Mouse (Mus musculus) stomach, embryonic 14.5 days (tissue): Measurements from ENCODE around the gene Vdac1. TPM values are rescaled to one million over a fixed set of nuclear protein-coding genes. Genes with fewer than 3 reads are reported as not detected.

ENCODE experiments used
- ATAC-seq: fragments of 200-750 bp; cut with Nextera tagmentation; 2 replicates; pipeline ENCODE4 v1.8.0; 2017; ENCODE audit warnings: low read depth, moderate TSS enrichment; ENCODE audit not compliant: insufficient number of reproducible peaks, insufficient read depth, low FRiP score
- H3K27ac ChIP-seq: fragments of 300-500 bp; sonication (generic); 2 replicates; pipeline ENCODE4 v1.5.1; 2014; ENCODE audit warnings: mild to moderate bottlenecking, low read length, moderate library complexity, mixed read lengths
- H3K27me3 ChIP-seq: fragments of 300-500 bp; sonication (generic); 2 replicates; pipeline ENCODE4 v1.6.1; 2014; ENCODE audit warnings: low read length, control low read depth, mixed read lengths; ENCODE audit not compliant: control insufficient read depth, insufficient read depth
- H3K36me3 ChIP-seq: fragments of 300-500 bp; sonication (generic); 2 replicates; pipeline ENCODE4 v1.6.1; 2014; ENCODE audit warnings: mild to moderate bottlenecking, control low read depth, low read length, moderate library complexity, mixed read lengths; ENCODE audit not compliant: control insufficient read depth, insufficient read depth
- H3K4me1 ChIP-seq: fragments of 300-500 bp; sonication (generic); 2 replicates; pipeline ENCODE4 v1.6.1; 2014; ENCODE audit warnings: low read length, control low read depth, mixed read lengths; ENCODE audit not compliant: control insufficient read depth, insufficient read depth
- H3K4me2 ChIP-seq: fragments of 300-500 bp; sonication (generic); replicated peaks from 2 replicates; pipeline ENCODE4 v1.6.1; 2014; ENCODE audit warnings: low read depth, low read length, control low read depth
- H3K4me3 ChIP-seq: fragments of 300-500 bp; sonication (generic); 2 replicates; pipeline ENCODE4 v1.5.1; 2014; ENCODE audit warnings: low read depth, low read length, control low read depth
- H3K9ac ChIP-seq: fragments of 300-500 bp; sonication (generic); replicated peaks from 2 replicates; pipeline ENCODE4 v1.6.1; 2014; ENCODE audit warnings: low read depth, mild to moderate bottlenecking, control low read depth, low read length, moderate library complexity, mixed read lengths
- H3K9me3 ChIP-seq: fragments of 300-500 bp; sonication (generic); 2 replicates; pipeline ENCODE4 v1.6.1; 2016; ENCODE audit warnings: low read depth, low read length, control low read depth; ENCODE audit not compliant: control insufficient read depth
- WGBS: fragments of 180-500 bp; shearing (Covaris S2); extraction: QIAGEN DNeasy Blood & Tissue Kit; methylation state at CpG from one replicate; pipeline ENCODE4 v1.1.7; 2014; 5-methylcytosine and 5-hydroxymethylcytosine counted together
- polyA plus RNA-seq: library from polyadenylated mRNA; unstranded; fragments of >200 nt; fragmentation: Nextera tagmentation; extraction: Ambion mirVana; gene quantifications from 2 replicates; pipeline ENCODE4 v1.2.1, GENCODE M21; 2014

Gene Vdac1
- polyA plus RNA-seq, 1 experiment from 2014 or later, result 202 TPM

DNA sequence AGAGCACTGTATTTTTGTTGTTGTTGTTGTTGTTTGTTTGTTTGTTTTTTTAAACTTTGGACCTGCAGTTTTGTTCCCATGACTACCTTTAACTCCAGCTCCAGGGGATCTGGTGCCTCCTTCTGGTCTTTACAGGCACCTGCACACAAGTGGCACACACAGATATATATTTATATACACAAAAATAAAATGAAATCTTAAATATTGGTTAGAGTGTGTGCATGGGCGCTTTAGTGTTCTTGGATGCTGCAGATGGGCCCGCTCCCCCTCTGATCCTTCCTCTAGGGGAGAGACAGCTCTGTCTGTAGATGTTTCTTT is 9.4 kb downstream of the Vdac1 start:
- H3K4me1 ChIP-seq, result peaks cover 37% of the 10 kb centered on the region

GRCm38 (mm10) chr11:52370538-52370937 is 9.9 kb downstream of the Vdac1 start:
- H3K4me2 ChIP-seq, result no peak overlapping the region
- 28% methylated on average over 2 of the region's 2 CpGs for WGBS
- peaks cover 9% of the 10 kb centered on the region; the same call in 1 of the 2 replicates for H3K36me3 ChIP-seq
- H3K27ac ChIP-seq, result peak overlapping the region; percentile 59; the same call in 1 of the 2 replicates
- H3K27me3 ChIP-seq, result no peaks in the 10 kb centered on the region
- no peak overlapping the region for H3K4me3 ChIP-seq
- H3K4me1 ChIP-seq, result peaks cover 33% of the 10 kb centered on the region
- H3K9ac ChIP-seq, result no peak overlapping the region
- ATAC-seq, result peak; percentile 55; the same call in 1 of the 2 replicates
- no peaks in the 10 kb centered on the region for H3K9me3 ChIP-seq

More for the DNA sequence above, 9.4 kb downstream of the Vdac1 start:
- no peak overlapping the region for H3K4me3 ChIP-seq
- ATAC-seq, result no peak; the same call in 1 of the 2 replicates
- H3K36me3 ChIP-seq, result peaks cover 6% of the 10 kb centered on the region; the same call in 1 of the 2 replicates
- H3K27me3 ChIP-seq, result no peaks in the 10 kb centered on the region
- peak overlapping the region; percentile 59; the same call in 1 of the 2 replicates for H3K27ac ChIP-seq
- no peaks in the 10 kb centered on the region for H3K9me3 ChIP-seq
- no peak overlapping the region for H3K4me2 ChIP-seq
- 97% methylated on average over 2 of the region's 2 CpGs for WGBS
- H3K9ac ChIP-seq, result no peak overlapping the region

DNA sequence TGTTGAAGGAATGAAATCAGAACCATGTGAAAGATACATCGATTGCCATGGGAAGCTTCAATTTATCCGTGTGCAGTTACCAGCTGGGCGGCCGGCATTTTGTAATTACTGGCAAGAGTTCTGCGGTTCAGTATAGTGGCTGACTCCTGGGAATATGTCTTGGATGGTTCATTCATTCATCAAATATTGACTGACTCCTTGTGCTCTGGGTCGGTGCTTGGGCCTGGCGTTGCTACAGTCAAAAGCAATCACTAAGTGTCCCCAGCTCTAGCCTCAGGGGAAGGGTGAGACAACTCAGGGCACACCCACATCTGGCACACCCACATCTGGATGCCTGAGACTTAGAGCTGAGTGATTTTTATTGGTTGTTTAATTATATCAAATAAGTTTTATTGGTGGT is 13.2 kb downstream of the Vdac1 start:
- Histone ChIP-seq H3K4me3 (no peak overlapping the region), H3K27ac (no peak overlapping the region), H3K4me1 (peaks cover 18% of the 10 kb centered on the region), H3K9me3 (no peaks in the 10 kb centered on the region), H3K36me3 (peaks cover 31% of the 10 kb centered on the region), H3K4me2 (no peak overlapping the region), H3K9ac (no peak overlapping the region), H3K27me3 (no peaks in the 10 kb centered on the region)
- no peak for ATAC-seq
- 85% methylated on average over 7 of the region's 7 CpGs for WGBS

DNA sequence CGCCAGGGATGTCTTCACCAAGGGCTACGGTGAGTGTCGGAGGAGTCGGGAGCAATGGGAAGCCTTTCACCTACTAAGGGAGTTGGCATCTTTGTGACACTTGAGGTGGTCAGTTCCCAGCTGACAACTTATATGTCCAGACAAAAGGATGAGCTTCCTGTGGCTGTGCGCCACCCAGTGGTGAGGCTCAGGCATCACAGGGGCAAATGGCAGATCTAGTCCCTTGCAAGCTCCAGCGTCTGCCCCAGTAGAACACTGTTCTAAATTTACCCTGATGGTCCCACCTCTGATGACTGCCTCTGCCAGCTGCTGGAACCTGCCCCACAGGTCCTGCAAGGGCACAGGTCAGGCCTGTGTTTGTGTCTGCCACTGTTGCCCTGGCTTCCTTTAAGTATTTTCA is 13.7 kb downstream of the Vdac1 start:
- Histone ChIP-seq H3K4me3 (no peak overlapping the region), H3K36me3 (peaks cover 35% of the 10 kb centered on the region), H3K4me1 (peaks cover 14% of the 10 kb centered on the region), H3K9me3 (no peaks in the 10 kb centered on the region), H3K9ac (no peak overlapping the region), H3K27me3 (no peaks in the 10 kb centered on the region), H3K27ac (no peak overlapping the region), H3K4me2 (no peak overlapping the region)
- 61% methylated on average over 6 of the region's 6 CpGs for WGBS
- no peak for ATAC-seq

DNA sequence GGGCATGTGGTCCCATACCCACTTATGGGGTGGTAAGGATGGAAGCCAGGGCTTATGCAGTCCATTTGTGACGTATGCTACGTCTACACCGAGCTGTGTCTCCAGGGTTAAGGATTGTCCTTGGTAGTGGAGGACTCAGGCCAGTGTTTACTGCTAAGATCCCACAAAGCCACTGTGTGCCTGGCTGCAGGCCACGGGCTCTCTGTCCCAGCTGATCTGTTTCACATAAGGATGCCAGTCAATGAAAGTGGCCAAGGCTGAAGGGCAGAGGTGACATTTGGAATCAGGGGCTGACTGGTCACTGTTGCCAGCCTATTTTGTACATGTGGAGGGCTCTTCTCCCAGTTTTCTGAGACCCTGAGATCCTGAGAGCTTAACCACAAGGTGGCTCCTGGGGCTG is 16.9 kb downstream of the Vdac1 start:
- no peak overlapping the region for H3K4me2 ChIP-seq
- H3K9me3 ChIP-seq, result no peaks in the 10 kb centered on the region
- no peak overlapping the region for H3K27ac ChIP-seq
- H3K27me3 ChIP-seq, result no peaks in the 10 kb centered on the region
- no peak overlapping the region for H3K4me3 ChIP-seq
- H3K4me1 ChIP-seq, result no peaks in the 10 kb centered on the region
- no peak for ATAC-seq
- H3K36me3 ChIP-seq, result peaks cover 49% of the 10 kb centered on the region
- H3K9ac ChIP-seq, result no peak overlapping the region
- 91% methylated on average over 4 of the region's 4 CpGs for WGBS

- Histone ChIP-seq H3K4me2 (no peak overlapping the region), H3K9me3 (no peaks in the 10 kb centered on the region), H3K9ac (no peak overlapping the region), H3K27ac (no peak overlapping the region), H3K4me3 (no peak overlapping the region), H3K36me3 (peaks cover 59% of the 10 kb centered on the region), H3K27me3 (no peaks in the 10 kb centered on the region), H3K4me1 (no peaks in the 10 kb centered on the region)
- 87% methylated on average over 3 of the region's 3 CpGs for whole genome bisulfite sequencing
- no peak for ATAC-seq
Measured at GRCm38 (mm10) chr11:52379241-52379640, 18.6 kb downstream of the Vdac1 start.

DNA sequence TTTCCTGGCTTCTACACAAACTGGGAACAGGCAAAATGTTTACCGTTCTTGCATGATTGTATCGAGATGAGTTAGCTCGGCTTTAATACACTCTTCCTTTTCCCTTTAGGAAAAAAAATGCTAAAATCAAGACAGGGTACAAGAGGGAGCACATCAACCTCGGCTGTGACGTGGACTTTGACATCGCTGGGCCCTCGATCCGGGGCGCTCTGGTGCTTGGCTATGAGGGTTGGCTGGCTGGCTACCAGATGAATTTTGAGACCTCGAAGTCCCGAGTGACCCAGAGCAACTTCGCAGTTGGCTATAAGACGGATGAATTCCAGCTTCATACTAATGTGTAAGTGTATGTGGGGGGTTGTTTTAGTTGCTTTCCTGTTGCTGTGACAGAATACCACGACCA is 23.1 kb downstream of the Vdac1 start:
- Histone ChIP-seq H3K4me2 (no peak overlapping the region), H3K9ac (no peak overlapping the region), H3K9me3 (no peaks in the 10 kb centered on the region), H3K36me3 (peaks cover 67% of the 10 kb centered on the region), H3K27me3 (no peaks in the 10 kb centered on the region), H3K4me3 (no peak overlapping the region), H3K4me1 (no peaks in the 10 kb centered on the region), H3K27ac (no peak overlapping the region)
- ATAC-seq, result no peak
- 93% methylated on average over 14 of the region's 14 CpGs for WGBS

DNA sequence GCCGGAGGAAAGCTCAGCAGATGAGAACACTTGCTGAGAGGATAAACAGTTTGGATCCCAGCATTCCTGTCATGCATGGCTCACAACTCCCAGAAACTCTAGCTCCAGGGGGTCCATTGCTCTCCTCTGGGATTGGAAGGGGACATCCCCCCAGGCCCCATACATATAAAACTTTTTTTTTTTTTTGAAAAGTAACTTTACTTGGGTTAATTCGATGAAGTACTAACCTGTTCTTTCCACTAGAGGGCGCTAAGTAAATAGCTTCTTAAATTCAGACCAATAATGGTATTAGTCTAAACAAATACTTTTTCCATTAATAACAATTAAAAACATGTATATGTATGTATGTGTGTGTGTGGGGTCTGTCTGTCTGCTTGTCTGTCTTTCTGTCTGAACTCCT is 24.0 kb downstream of the Vdac1 start:
- no peak overlapping the region for H3K9ac ChIP-seq
- no peaks in the 10 kb centered on the region for H3K27me3 ChIP-seq
- 54% methylated on average over 3 of the region's 3 CpGs for WGBS
- H3K4me1 ChIP-seq, result no peaks in the 10 kb centered on the region
- no peak for ATAC-seq
- no peaks in the 10 kb centered on the region for H3K9me3 ChIP-seq
- peaks cover 62% of the 10 kb centered on the region for H3K36me3 ChIP-seq
- H3K4me2 ChIP-seq, result no peak overlapping the region
- no peak overlapping the region for H3K27ac ChIP-seq
- H3K4me3 ChIP-seq, result no peak overlapping the region

GRCm38 (mm10) chr11:52386892-52387291 is 26.2 kb downstream of the Vdac1 start:
- Histone ChIP-seq H3K27ac (no peak overlapping the region), H3K36me3 (peaks cover 54% of the 10 kb centered on the region), H3K9ac (no peak overlapping the region), H3K9me3 (no peaks in the 10 kb centered on the region), H3K4me1 (no peaks in the 10 kb centered on the region), H3K4me2 (no peak overlapping the region), H3K27me3 (no peaks in the 10 kb centered on the region), H3K4me3 (no peak overlapping the region)
- ATAC-seq, result no peak
- 93% methylated on average over 3 of the region's 3 CpGs for WGBS
